Mouse (Mus musculus) adrenal gland, adult (tissue): Measurements from ENCODE around the gene Clba1.
A peak's percentile ranks its signal among the peaks of the same experiment; 100 is the strongest.

Source experiments
- DNase-seq, 2 experiments: peaks; one replicate each; pipeline ENCODE4 v3.0.0; 2022 to 2023; ENCODE audit warnings: low spot score in 1 of 2; ENCODE audit not compliant: inconsistent age in 2 of 2

The Clba1 gene

GRCm38 (mm10) chr12:112843803-112844202 is 35.1 kb downstream of the Clba1 start:
- DNase-seq: peak; percentile 86 to 95

DNA sequence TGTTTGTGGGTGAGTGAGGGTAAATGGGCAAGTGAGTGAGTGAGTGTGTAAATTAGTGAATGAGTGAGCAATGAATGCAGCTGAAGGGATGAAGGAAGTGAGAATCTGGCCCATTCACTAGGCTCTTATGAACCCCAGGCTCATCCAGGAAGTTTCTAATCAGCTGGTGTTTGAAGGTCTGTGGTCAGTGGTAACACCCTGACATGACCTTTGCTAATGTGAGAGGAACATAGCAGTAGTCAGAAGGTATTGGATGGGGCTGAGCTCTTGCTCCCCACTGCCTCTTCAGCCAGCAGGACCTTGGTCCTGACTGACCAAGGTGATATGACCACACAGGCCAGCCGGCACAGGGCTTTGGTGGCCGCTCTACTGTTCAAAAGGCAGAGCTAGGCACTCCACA is 39.1 kb downstream of the Clba1 start:
- DNase-seq: peak in 1 of 2 experiments; percentile 37

GRCm38 (mm10) chr12:112849235-112850022 is 40.7 kb downstream of the Clba1 start:
- DNase-seq: peak in 1 of 2 experiments; percentile 66

DNA sequence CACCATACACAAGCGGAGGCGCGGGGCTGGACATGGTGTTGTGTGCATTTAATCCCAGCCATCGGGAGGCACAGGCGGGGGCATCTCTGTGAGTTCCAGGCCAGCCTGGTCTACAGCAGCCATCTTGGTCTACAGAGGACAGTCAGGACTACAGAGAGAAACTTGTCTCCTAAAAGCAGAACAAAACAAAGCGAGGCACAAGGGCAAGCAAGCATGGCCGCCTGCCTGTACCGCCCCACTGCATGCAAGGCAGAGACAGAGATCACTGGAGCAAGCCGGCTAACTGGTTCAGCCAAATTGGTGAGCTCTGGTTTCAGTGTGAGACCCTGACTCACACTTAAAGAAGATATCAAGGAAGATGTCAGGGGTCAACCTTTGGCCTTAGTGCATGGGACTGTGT is 41.6 kb downstream of the Clba1 start:
- no peak for DNase-seq

DNA sequence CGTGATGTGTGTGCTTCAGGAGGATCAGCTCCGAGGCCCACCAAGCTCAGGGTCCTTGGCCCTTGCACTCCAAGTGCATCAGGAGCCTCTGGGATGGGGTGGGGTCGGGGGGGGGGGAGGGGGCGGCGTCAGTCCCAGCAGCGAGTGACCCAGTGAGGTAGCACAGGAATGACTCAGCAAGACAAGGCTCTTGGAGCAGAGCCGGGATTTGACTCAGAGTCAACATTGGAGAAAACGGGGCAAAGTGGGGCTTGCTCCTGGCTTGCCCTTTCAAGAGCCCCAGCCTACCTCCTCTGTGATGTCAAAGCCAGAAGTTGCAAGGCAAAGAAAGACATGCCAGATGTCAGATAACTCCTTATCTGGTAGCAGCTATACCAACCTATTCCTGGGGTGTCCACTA is 42.4 kb downstream of the Clba1 start:
- DNase-seq: peak; percentile 78 to 85

- DNase-seq: peak in 1 of 2 experiments; percentile 51
Measured at GRCm38 (mm10) chr12:112853050-112853729, 44.5 kb downstream of the Clba1 start.

GRCm38 (mm10) chr12:112854610-112855333 is 46.0 kb downstream of the Clba1 start:
- DNase-seq: no peak

DNA sequence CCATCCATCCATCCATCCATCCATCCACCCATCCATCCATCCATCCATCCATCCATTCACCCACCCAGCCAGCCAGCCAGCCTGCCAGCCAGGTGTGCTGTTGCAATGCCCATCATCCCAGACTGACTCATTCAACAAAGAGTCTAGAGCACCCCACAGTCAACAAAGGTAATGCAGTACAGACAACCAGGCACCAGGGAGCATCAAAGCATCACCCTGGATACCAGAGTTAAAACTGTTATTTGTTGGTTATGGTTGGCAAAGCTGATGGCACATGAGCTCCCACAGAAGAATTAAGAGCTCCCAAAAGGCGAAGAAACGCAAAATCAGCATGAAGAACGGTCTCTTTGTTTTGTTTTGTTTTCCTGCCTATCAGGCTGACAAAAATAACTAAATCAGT is 47.6 kb downstream of the Clba1 start:
- DNase-seq: no peak

DNA sequence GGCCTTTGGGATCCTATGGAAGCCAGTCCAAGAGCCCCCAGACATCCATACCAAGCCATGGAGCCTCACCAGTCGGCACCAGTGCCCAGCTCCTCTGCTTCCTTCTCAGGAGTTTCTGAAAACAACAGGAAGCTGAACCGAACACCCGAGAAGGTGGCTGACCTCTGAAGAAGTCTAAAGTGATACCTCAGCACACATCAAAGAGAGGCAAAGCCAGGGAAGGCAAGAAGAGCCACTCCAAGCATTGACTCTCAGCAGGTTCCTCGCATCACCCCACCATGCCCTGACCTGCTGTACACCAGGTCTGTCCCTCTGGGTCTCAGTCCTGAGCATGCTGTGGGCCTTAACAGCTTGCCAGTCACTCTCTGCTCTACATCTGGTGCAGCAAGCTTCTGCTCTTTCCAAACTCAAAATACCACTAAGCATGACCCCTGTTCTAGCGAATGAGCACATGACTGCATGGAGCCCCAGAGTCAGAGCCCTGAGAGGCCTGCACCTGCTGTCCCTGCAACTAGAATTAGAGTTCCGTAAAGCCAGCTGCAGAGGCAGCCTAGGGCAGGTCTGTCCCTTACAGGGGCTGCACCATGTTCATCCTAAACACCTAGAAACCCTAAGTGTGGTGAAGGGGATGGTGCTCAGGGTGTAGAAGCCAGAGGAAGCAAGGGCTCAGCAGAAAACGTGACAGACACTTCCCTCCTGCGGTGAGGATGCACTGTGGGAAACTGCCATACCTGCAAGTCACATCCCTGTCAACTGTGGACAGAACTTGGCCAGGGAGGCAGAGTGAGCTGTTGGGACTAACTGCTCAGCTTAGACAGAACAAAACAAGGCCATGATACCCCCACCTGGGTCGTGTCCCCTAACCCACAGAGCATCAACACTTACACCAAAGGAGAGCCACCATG is 48.5 kb downstream of the Clba1 start:
- DNase-seq: no peak

DNA sequence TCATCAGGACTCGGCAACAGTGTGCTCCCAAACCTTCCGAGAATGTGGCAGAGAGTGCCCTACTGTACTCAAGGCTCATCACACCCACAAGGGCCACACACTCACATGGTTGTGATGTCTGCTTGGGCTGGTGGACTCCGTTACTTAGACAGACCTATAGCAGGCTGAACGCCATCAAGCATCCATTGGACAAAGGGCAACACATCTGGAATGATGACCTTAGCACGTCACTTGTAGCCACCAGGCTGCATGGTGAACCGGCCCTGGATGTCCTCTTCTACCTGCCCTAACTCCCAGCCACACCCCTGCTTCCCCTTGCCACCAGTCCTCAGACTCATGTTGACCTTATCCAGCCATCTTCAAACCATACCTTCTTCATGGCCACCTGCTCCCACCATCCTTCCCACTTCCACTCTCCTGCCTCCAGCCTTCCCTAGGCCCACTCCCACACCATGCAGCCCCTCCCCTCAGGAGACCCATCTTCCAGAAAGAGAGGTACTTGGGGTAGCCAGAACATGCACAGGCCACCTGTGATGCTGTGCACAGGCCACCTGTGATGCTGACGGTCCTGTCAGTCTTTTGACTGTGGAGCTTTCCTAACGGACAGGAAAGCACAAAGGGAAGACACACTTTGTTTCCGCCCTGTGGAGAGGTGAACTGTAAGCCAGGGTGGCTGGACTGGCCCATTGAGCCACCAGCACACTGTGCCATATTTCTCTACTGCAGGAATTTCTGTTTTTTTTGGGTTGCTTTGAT is 50.0 kb downstream of the Clba1 start:
- no peak for DNase-seq

DNA sequence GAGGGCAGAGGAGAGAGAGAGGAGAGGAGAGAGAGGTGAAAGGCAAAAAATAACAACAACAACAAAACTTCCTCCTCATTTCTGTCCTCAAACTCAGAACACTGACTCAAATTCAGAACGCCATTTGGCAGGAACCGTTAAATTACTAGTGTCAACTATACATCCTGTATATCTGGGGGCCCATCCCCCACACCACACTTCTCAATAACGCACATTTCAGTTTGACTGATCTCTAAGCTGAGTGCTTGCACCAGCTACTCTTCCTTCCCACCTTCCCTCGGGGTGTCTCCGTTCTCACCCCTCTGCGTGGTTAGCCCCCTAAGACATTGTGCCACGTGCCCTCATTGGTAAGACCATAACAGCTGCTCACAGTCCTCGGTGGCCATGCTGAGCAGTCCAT is 51.2 kb downstream of the Clba1 start:
- no peak for DNase-seq

- no peak for DNase-seq
Measured at GRCm38 (mm10) chr12:112860765-112861164, 52.0 kb downstream of the Clba1 start.

DNA sequence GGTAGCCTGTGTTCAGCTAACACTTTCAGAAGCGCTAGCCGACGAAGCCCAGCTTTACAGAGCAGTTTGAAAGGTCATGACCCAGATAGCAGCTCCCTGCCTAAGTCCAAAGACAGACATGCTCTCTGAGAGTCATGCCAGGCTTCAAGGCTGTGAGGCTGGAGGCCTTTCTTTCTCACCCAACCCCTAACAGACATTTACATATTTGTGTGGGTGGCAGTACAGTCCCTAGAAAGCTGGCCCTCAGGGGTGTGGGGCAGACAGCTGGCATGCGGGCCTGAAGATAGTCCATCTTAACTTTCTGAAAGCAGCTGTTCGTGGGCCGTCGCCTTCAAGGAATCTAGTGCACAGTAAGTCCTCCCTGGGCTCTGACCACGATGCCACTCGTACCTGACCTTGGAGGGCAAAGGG is 53.2 kb downstream of the Clba1 start:
- DNase-seq: no peak

- DNase-seq: no peak
Measured at GRCm38 (mm10) chr12:112864804-112865203, 56.1 kb downstream of the Clba1 start.
